Mouse (Mus musculus) midbrain, embryonic 10.5 days (tissue): ENCODE results near the gene Upk3b. TPM values are rescaled to one million over a fixed set of nuclear protein-coding genes. Genes with fewer than 3 reads are reported as not detected.

Experiments
- DNase-seq: peaks from one replicate; pipeline ENCODE4 v3.0.0-alpha.2; 2017; ENCODE audit warnings: low spot score
- H3K27ac ChIP-seq: fragments of 300-500 bp; sonication (generic); replicated peaks from 2 replicates; pipeline ENCODE4 v1.5.1; 2016; ENCODE audit warnings: mild to moderate bottlenecking
- H3K27me3 ChIP-seq: fragments of 300-500 bp; sonication (generic); 2 replicates; pipeline ENCODE4 v1.6.1; 2016; ENCODE audit warnings: low read depth, mild to moderate bottlenecking; ENCODE audit not compliant: poor library complexity, severe bottlenecking
- H3K36me3 ChIP-seq: fragments of 300-500 bp; sonication (generic); 2 replicates; pipeline ENCODE4 v1.6.1; 2016; ENCODE audit warnings: mild to moderate bottlenecking, moderate library complexity
- H3K4me1 ChIP-seq: fragments of 300-500 bp; sonication (generic); 2 replicates; pipeline ENCODE4 v1.6.1; 2016
- H3K4me3 ChIP-seq: fragments of 300-500 bp; sonication (generic); 2 replicates; pipeline ENCODE4 v1.5.1; 2016; ENCODE audit warnings: mild to moderate bottlenecking, moderate library complexity
- H3K9me3 ChIP-seq: fragments of 300-500 bp; sonication (generic); replicated peaks from 2 replicates; pipeline ENCODE4 v1.6.1; 2016; ENCODE audit warnings: mild to moderate bottlenecking
- WGBS: fragments of 180-500 bp; shearing (Covaris S2); methylation state at CpG from one replicate; pipeline ENCODE4 v1.1.7; 2016; 5-methylcytosine and 5-hydroxymethylcytosine counted together
- polyA plus RNA-seq: library from polyadenylated mRNA; unstranded; fragments of >200 nt; fragmentation: Nextera tagmentation; extraction: Ambion mirVana; gene quantifications from 2 replicates; pipeline ENCODE4 v1.2.1, GENCODE M21; 2016

Upk3b gene
- polyA plus RNA-seq, 1 experiment from 2014 or later, result not detected

DNA sequence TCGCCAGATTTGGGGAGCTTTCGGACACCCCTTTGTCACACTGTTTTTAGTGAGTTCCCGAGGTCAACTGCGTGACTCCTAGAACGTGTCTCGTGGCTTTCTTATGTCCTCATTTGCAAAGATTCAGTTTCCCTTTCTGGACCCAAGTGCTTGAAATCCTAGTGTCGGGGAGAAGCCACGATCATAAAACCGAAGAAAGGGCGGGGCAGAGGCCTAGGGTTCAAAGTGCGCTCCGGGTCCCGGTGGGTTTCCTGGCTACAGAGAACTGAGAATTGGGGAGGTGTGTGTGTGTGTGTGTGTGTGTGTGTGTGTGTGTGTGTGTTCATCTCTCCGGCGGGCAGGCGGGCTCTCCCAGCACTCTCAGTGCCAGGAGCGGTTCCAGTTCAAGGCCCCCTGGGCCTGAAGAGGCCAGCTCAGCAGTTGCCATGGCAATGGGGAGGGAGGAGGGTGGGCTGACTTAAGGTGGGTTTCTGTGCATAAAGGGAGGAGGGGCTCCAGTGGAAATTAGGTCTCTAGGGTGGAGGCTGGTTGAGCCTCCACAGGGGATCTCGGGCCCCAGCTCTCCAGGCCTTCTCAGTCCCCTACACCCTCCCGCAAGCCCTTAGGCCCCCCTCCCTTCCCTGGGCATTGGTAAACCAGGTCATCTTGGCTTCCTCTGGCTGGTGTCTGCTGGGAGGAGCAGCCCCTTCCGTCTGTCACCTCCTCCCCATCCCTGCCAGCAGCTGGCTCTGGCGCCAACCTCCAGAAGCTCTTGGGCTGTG is 46.8 kb downstream of the Upk3b start:
- peaks cover 57% of the 10 kb centered on the region for H3K27me3 ChIP-seq
- no peaks in the 10 kb centered on the region for H3K36me3 ChIP-seq
- H3K4me3 ChIP-seq, result peak overlapping the region; percentile 63
- peaks cover 37% of the 10 kb centered on the region for H3K4me1 ChIP-seq
- H3K27ac ChIP-seq, result peak overlapping the region; percentile 35; the same call in 1 of the 2 replicates
- WGBS, result 4% methylated on average over 21 of the region's 21 CpGs
- peak; percentile 61 for DNase-seq
- H3K9me3 ChIP-seq, result no peaks in the 10 kb centered on the region

GRCm38 (mm10) chr5:136086290-136086689 is 48.0 kb downstream of the Upk3b start:
- WGBS, result 84% methylated on average over 8 of the region's 8 CpGs
- peaks cover 57% of the 10 kb centered on the region for H3K27me3 ChIP-seq
- no peak overlapping the region for H3K4me3 ChIP-seq
- no peaks in the 10 kb centered on the region for H3K36me3 ChIP-seq
- no peak for DNase-seq
- H3K4me1 ChIP-seq, result peaks cover 37% of the 10 kb centered on the region
- no peak overlapping the region for H3K27ac ChIP-seq
- H3K9me3 ChIP-seq, result no peaks in the 10 kb centered on the region

DNA sequence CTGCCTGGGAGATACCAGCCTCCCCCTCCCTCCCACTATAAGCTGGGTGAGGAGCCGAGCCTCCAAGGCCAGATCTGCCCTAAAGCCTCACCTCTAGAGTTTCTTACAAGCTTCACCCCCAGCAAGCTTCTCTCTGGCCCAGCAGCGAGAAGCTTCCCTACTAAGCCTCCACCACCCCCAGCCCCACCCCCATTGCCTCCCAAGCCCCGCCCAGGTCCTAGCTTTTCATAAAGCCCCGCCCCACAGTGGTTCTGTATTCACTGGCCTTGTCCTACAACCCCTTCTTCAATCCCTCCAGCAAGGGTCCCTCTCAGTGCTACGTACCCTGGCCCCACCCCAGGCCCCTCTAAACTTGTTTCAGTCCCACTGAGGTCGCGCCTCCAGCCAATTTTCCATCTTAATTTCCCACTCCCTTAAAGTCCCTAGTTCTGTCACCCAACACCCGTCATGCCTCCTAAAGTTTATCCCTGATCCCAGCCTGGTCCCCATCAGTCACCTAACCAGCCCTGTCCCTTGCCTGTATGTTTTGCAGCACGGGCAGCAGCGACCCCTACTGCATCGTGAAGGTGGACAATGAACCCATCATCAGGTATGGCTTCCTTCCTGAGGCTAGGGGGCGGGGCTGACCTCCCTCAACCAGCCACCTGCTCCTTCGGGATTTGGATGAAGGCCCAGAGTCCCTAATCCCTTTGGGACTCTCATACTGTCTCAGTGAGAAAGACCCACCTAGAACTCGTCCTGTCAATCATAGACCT is 50.7 kb downstream of the Upk3b start:
- Histone ChIP-seq H3K36me3 (no peaks in the 10 kb centered on the region), H3K4me3 (no peak overlapping the region), H3K27me3 (peaks cover 55% of the 10 kb centered on the region), H3K9me3 (no peaks in the 10 kb centered on the region), H3K27ac (no peak overlapping the region), H3K4me1 (peaks cover 28% of the 10 kb centered on the region)
- DNase-seq, result no peak
- WGBS, result 14% methylated on average over 14 of the region's 14 CpGs

DNA sequence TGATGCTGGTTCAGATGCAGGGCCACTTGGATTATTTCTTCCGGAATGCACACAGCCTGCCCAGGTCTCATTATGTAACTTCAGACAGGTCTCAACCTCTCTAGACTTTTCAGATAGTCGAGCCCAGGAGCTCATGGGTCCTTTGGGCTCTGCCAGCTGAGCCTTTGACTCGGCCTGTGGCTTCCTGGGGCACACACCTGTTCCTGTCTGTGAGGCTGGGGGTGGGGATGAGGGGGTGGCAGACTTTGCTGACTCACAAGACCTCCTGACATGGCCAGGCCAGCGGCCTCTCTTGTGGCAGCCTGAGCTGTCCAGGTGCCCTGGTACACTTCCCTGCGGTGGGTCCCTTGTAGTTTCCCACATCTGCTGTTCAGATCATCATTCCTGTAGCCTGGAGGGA is 53.6 kb downstream of the Upk3b start:
- H3K36me3 ChIP-seq, result no peaks in the 10 kb centered on the region
- 68% methylated on average over 5 of the region's 5 CpGs for WGBS
- H3K4me1 ChIP-seq, result peaks cover 21% of the 10 kb centered on the region
- peaks cover 26% of the 10 kb centered on the region for H3K27me3 ChIP-seq
- DNase-seq, result no peak
- H3K9me3 ChIP-seq, result no peaks in the 10 kb centered on the region
- H3K4me3 ChIP-seq, result no peak overlapping the region
- no peak overlapping the region for H3K27ac ChIP-seq

DNA sequence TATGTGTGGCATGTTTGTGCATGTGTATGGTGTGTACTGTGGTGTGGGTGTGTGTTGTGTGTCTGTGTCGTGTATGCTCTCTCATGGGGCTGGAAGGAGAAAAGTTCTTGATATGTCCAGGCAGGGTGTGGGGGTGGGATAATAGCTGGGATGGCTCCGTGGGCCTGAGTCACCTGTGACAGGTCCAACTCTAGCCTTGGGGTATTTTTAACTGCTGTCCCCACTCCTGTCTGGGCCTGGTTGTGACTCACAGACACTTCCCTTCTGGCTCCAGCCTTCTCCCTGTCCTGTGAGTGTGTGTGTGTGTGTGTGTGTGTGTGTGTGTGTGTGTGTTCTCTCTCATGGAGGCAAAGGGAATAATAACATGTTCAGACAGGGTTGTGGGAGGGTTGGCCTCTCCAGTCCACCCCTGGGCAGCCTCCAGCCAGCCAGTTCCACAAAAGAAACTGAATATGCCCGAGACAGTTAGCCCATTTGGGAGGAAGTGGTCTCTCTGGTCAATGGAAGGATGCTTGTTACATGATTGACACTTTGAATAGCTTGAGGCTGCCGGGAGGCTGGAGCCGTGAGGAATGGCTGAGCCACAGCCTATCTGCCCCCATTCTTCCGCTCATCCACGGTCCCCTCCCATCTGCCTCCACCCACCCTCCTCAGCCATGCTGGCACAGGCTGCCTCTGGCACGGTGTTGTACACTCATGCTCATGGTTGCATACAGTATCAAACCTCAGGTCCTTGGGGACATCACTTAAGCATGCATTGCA is 56.1 kb downstream of the Upk3b start:
- Histone ChIP-seq H3K4me3 (no peak overlapping the region), H3K4me1 (peaks cover 12% of the 10 kb centered on the region), H3K36me3 (no peaks in the 10 kb centered on the region), H3K9me3 (no peaks in the 10 kb centered on the region), H3K27me3 (peaks cover 14% of the 10 kb centered on the region), H3K27ac (no peak overlapping the region)
- DNase-seq, result no peak
- 72% methylated on average over 8 of the region's 8 CpGs for WGBS

- peaks cover 10% of the 10 kb centered on the region; the same call in 1 of the 2 replicates for H3K27me3 ChIP-seq
- no peak for DNase-seq
- no peaks in the 10 kb centered on the region for H3K36me3 ChIP-seq
- peaks cover 12% of the 10 kb centered on the region for H3K4me1 ChIP-seq
- H3K4me3 ChIP-seq, result no peak overlapping the region
- WGBS, result 74% methylated on average over 7 of the region's 7 CpGs
- no peak overlapping the region for H3K27ac ChIP-seq
- H3K9me3 ChIP-seq, result no peaks in the 10 kb centered on the region
Observed at GRCm38 (mm10) chr5:136095089-136095488, 56.8 kb downstream of the Upk3b start.

Other genes starting within 250 kb of the Upk3b start
- 14.0 and 26.1 TPM in 2 replicates for gene Srrm3, start 231.6 kb upstream of the Upk3b start, polyA plus RNA-seq
- 7.8 and 8.5 TPM in 2 replicates for gene Hspb1, start 150.6 kb upstream of the Upk3b start, polyA plus RNA-seq
- 270 and 311 TPM in 2 replicates for gene Ywhag, start 103.9 kb upstream of the Upk3b start, polyA plus RNA-seq
- 1.7 TPM in 2 replicates for gene Ssc4d, start 64.0 kb upstream of the Upk3b start, polyA plus RNA-seq
- gene Zp3, start 58.4 kb upstream of the Upk3b start, polyA plus RNA-seq, result 0.10 TPM in 1 of 2 replicates, not detected in the other
- gene Dtx2, start 43.7 kb upstream of the Upk3b start, polyA plus RNA-seq, result 36.3 and 39.6 TPM in 2 replicates
- 0.50 and 0.72 TPM in 2 replicates for gene Upk3bl, start 16.0 kb downstream of the Upk3b start, polyA plus RNA-seq
- 3.6 and 6.3 TPM in 2 replicates for gene Rasa4, start 45.4 kb downstream of the Upk3b start, polyA plus RNA-seq
- 286 and 311 TPM in 2 replicates for gene Polr2j, start 78.1 kb downstream of the Upk3b start, polyA plus RNA-seq
- gene Lrwd1, start 97.6 kb downstream of the Upk3b start, polyA plus RNA-seq, result 56.9 and 59.0 TPM in 2 replicates
- 27.1 and 27.5 TPM in 2 replicates for gene Alkbh4, start 97.7 kb downstream of the Upk3b start, polyA plus RNA-seq
- 8.0 and 10.8 TPM in 2 replicates for gene Orai2, start 132.2 kb downstream of the Upk3b start, polyA plus RNA-seq
- gene Prkrip1, start 160.5 kb downstream of the Upk3b start, polyA plus RNA-seq, result 67.7 and 72.9 TPM in 2 replicates
- 13.2 and 13.7 TPM in 2 replicates for gene Sh2b2, start 208.1 kb downstream of the Upk3b start, polyA plus RNA-seq